Mouse (Mus musculus): ENCODE measurements around the gene Matn4.

GRCm38 (mm10) chr2:164405519-164405918 is 559 bp upstream of the Matn4 start:
- TF ChIP-seq POLR2A (IDR thresholded peaks at IDR 0.05; ENCODE audit: low read depth, low read length) (no peak), CTCF (conservative IDR thresholded peaks at IDR 0.05; ENCODE audit: insufficient read depth, insufficient read length, low read depth, low read length) (no peak)

All from kidney, adult 2 months (tissue).